Mouse (Mus musculus) olfactory bulb, adult 2 months (tissue): Measurements from ENCODE around the gene Olfr1411.

Experiments
- CTCF ChIP-seq: fragments of 200-500 bp; IDR thresholded peaks from 2 replicates; pipeline ENCODE4 v1.5.1; 2012; ENCODE audit warnings: low read depth, mild to moderate bottlenecking, low read length, moderate library complexity; ENCODE audit not compliant: insufficient read depth
- POLR2A ChIP-seq: fragments of 200-500 bp; IDR thresholded peaks from 2 replicates; pipeline ENCODE4 v1.6.1; 2012; ENCODE audit warnings: mild to moderate bottlenecking, low read depth, low read length, moderate library complexity; ENCODE audit not compliant: insufficient read depth

DNA sequence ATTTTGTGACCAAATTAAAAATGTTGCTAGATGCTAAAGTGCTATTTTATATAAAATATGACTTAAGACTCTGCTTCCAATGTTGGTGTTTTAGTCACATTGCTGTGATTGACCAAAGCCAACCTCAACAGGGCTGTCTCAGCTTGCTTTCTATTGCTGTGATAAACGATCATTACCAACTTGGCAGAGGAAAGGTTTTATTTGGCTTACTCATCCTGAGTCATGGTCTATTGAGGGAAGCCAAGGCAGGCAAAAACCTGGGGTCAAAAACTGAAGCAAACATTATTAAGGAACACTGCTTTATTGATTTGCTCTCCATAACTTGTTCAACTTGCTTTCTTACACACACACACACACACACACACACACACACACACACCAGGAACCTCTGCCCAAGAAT is 21.8 kb downstream of the Olfr1411 start:
- no peak for TF ChIP-seq CTCF
- TF ChIP-seq POLR2A, result no peak
